Mouse (Mus musculus) kidney, embryonic 16.5 days (tissue): ENCODE results near the gene Sdk2. TPM values are rescaled to one million over a fixed set of nuclear protein-coding genes. Genes with fewer than 3 reads are reported as not detected.

Source experiments
- ATAC-seq: fragments of 200-750 bp; cut with Nextera tagmentation; 2 replicates; pipeline ENCODE4 v1.8.0; 2017; ENCODE audit warnings: moderate TSS enrichment; ENCODE audit not compliant: low FRiP score, low TSS enrichment
- H3K27ac ChIP-seq: fragments of 300-500 bp; sonication (generic); 2 replicates; pipeline ENCODE4 v1.5.1; 2014; ENCODE audit warnings: low read length
- H3K27me3 ChIP-seq: fragments of 300-500 bp; sonication (generic); 2 replicates; pipeline ENCODE4 v1.6.1; 2014; ENCODE audit warnings: low read length, control low read depth, mixed read lengths; ENCODE audit not compliant: insufficient read depth
- H3K36me3 ChIP-seq: fragments of 300-500 bp; sonication (generic); 2 replicates; pipeline ENCODE4 v1.6.1; 2014; ENCODE audit warnings: low read length, control low read depth, mixed read lengths; ENCODE audit not compliant: insufficient read depth
- H3K4me1 ChIP-seq: fragments of 300-500 bp; sonication (generic); 2 replicates; pipeline ENCODE4 v1.6.1; 2014; ENCODE audit warnings: low read length, control low read depth, mixed read lengths; ENCODE audit not compliant: insufficient read depth
- H3K4me2 ChIP-seq: fragments of 300-500 bp; sonication (generic); replicated peaks from 2 replicates; pipeline ENCODE4 v1.6.1; 2014; ENCODE audit warnings: low read depth, low read length
- H3K4me3 ChIP-seq: fragments of 300-500 bp; sonication (generic); 2 replicates; pipeline ENCODE4 v1.5.1; 2014; ENCODE audit warnings: mild to moderate bottlenecking, low read length
- H3K9ac ChIP-seq: fragments of 300-500 bp; sonication (generic); replicated peaks from 2 replicates; pipeline ENCODE4 v1.6.1; 2014; ENCODE audit warnings: low read length
- H3K9me3 ChIP-seq: fragments of 300-500 bp; sonication (generic); 2 replicates; pipeline ENCODE4 v1.6.1; 2016; ENCODE audit warnings: low read length, control low read depth
- WGBS: fragments of 180-500 bp; shearing (Covaris S2); extraction: QIAGEN DNeasy Blood & Tissue Kit; methylation state at CpG from one replicate; pipeline ENCODE4 v1.1.7; 2014; 5-methylcytosine and 5-hydroxymethylcytosine counted together
- polyA plus RNA-seq: library from polyadenylated mRNA; unstranded; fragments of >200 nt; fragmentation: Nextera tagmentation; extraction: Ambion mirVana; gene quantifications from 2 replicates; pipeline ENCODE4 v1.2.1, GENCODE M21; 2015

The Sdk2 gene
- polyA plus RNA-seq, 1 experiment from 2014 or later, result 2.8 TPM

GRCm38 (mm10) chr11:113797014-113797983, 269.5 kb downstream of the Sdk2 start:
- H3K9me3 ChIP-seq, result no peaks in the 10 kb centered on the region
- H3K9ac ChIP-seq, result no peak overlapping the region
- H3K27me3 ChIP-seq, result no peaks in the 10 kb centered on the region
- H3K4me2 ChIP-seq, result no peak overlapping the region
- H3K4me3 ChIP-seq, result no peak overlapping the region
- no peak overlapping the region for H3K27ac ChIP-seq
- no peak for ATAC-seq
- WGBS, result 46% methylated on average over 19 of the region's 19 CpGs
- peaks cover 31% of the 10 kb centered on the region for H3K4me1 ChIP-seq
- H3K36me3 ChIP-seq, result 0 out of 2 replicates have a peak, but pooled peaks cover 3% of the 10 kb centered on the region

GRCm38 (mm10) chr11:113795846-113796245, 271.0 kb downstream of the Sdk2 start:
- 81% methylated on average over 12 of the region's 12 CpGs for WGBS
- Histone ChIP-seq H3K4me2 (no peak overlapping the region), H3K4me3 (no peak overlapping the region), H3K9ac (no peak overlapping the region), H3K27ac (no peak overlapping the region), H3K9me3 (no peaks in the 10 kb centered on the region), H3K36me3 (0 out of 2 replicates have a peak, but pooled peaks cover 3% of the 10 kb centered on the region), H3K27me3 (no peaks in the 10 kb centered on the region), H3K4me1 (peaks cover 33% of the 10 kb centered on the region)
- no peak for ATAC-seq

- no peaks in the 10 kb centered on the region for H3K9me3 ChIP-seq
- peak; percentile 57 for ATAC-seq
- H3K9ac ChIP-seq, result no peak overlapping the region; the same call in none of the 2 replicates
- H3K4me1 ChIP-seq, result peaks cover 33% of the 10 kb centered on the region
- H3K4me3 ChIP-seq, result no peak overlapping the region
- H3K27ac ChIP-seq, result 0 out of 2 replicates have a peak overlapping the region, but pooled peaks have one; percentile 25
- no peaks in the 10 kb centered on the region for H3K27me3 ChIP-seq
- H3K36me3 ChIP-seq, result no peaks in the 10 kb centered on the region
- H3K4me2 ChIP-seq, result no peak overlapping the region
- WGBS, result 43% methylated on average over 16 of the region's 16 CpGs
Measured at GRCm38 (mm10) chr11:113791357-113792215, 275.3 kb downstream of the Sdk2 start.

- Histone ChIP-seq H3K9ac (no peak overlapping the region), H3K36me3 (no peaks in the 10 kb centered on the region), H3K27me3 (no peaks in the 10 kb centered on the region), H3K27ac (peak overlapping the region; percentile 54), H3K4me2 (no peak overlapping the region), H3K4me1 (peaks cover 56% of the 10 kb centered on the region), H3K4me3 (no peak overlapping the region), H3K9me3 (no peaks in the 10 kb centered on the region)
- 38% methylated on average over 1 of the region's 1 CpGs for WGBS
- no peak for ATAC-seq
Measured at GRCm38 (mm10) chr11:113789101-113789500, 277.7 kb downstream of the Sdk2 start.

- no peak overlapping the region for H3K9ac ChIP-seq
- H3K4me1 ChIP-seq, result peaks cover 56% of the 10 kb centered on the region
- H3K27ac ChIP-seq, result peak overlapping the region; percentile 52
- no peak overlapping the region for H3K4me2 ChIP-seq
- H3K36me3 ChIP-seq, result no peaks in the 10 kb centered on the region
- 63% methylated on average over 2 of the region's 2 CpGs for WGBS
- H3K27me3 ChIP-seq, result no peaks in the 10 kb centered on the region
- H3K9me3 ChIP-seq, result no peaks in the 10 kb centered on the region
- ATAC-seq, result no peak
- H3K4me3 ChIP-seq, result no peak overlapping the region
Measured at GRCm38 (mm10) chr11:113788183-113788789, 278.6 kb downstream of the Sdk2 start.

GRCm38 (mm10) chr11:113787432-113788182, 279.2 kb downstream of the Sdk2 start:
- ATAC-seq, result no peak
- H3K4me1 ChIP-seq, result peaks cover 56% of the 10 kb centered on the region
- no peak overlapping the region for H3K4me2 ChIP-seq
- peak overlapping the region; percentile 38 for H3K27ac ChIP-seq
- H3K4me3 ChIP-seq, result no peak overlapping the region
- WGBS, result 89% methylated on average over 13 of the region's 13 CpGs
- no peaks in the 10 kb centered on the region for H3K9me3 ChIP-seq
- H3K9ac ChIP-seq, result no peak overlapping the region
- no peaks in the 10 kb centered on the region for H3K36me3 ChIP-seq
- no peaks in the 10 kb centered on the region for H3K27me3 ChIP-seq

- ATAC-seq, result no peak
- no peak overlapping the region for H3K4me2 ChIP-seq
- peaks cover 60% of the 10 kb centered on the region for H3K4me1 ChIP-seq
- H3K27me3 ChIP-seq, result no peaks in the 10 kb centered on the region
- no peaks in the 10 kb centered on the region for H3K9me3 ChIP-seq
- no peaks in the 10 kb centered on the region for H3K36me3 ChIP-seq
- H3K9ac ChIP-seq, result no peak overlapping the region
- no peak overlapping the region for H3K4me3 ChIP-seq
- no peak overlapping the region for H3K27ac ChIP-seq
- 83% methylated on average over 11 of the region's 11 CpGs for WGBS
Measured at GRCm38 (mm10) chr11:113787009-113787408, 279.8 kb downstream of the Sdk2 start.

- Histone ChIP-seq H3K9ac (peak overlapping the region; percentile 67), H3K9me3 (no peaks in the 10 kb centered on the region), H3K27ac (peak overlapping the region; percentile 97), H3K27me3 (no peaks in the 10 kb centered on the region), H3K4me2 (peak overlapping the region; percentile 56), H3K36me3 (no peaks in the 10 kb centered on the region), H3K4me3 (peak overlapping the region; percentile 31; the same call in 1 of the 2 replicates), H3K4me1 (peaks cover 58% of the 10 kb centered on the region)
- 46% methylated on average over 4 of the region's 4 CpGs for WGBS
- ATAC-seq, result no peak; the same call in 1 of the 2 replicates
Measured at GRCm38 (mm10) chr11:113786395-113786794, 280.5 kb downstream of the Sdk2 start.
